Mouse (Mus musculus): ENCODE measurements around the gene Pax5. TPM values are rescaled to one million over a fixed set of nuclear protein-coding genes. Genes with fewer than 3 reads are reported as not detected.
A peak's percentile ranks its signal among the peaks of the same experiment; 100 is the strongest.

The Pax5 gene
- polyA plus RNA-seq, 1 experiment from 2014 or later, result 0.08 TPM

GRCm38 (mm10) chr4:44635618-44636017 lies 74.7 kb downstream of the Pax5 start:
- Histone ChIP-seq H3K36me3 (ENCODE audit: control insufficient read depth, insufficient read depth, low read length) (no peaks in the 10 kb centered on the region), H3K9ac (ENCODE audit: low read depth, low read length) (no peak overlapping the region), H3K9me3 (ENCODE audit: control insufficient read depth, low read length) (no peaks in the 10 kb centered on the region), H3K27me3 (replicated peaks; ENCODE audit: control insufficient read depth, insufficient read depth, low read length) (no peaks in the 10 kb centered on the region), H3K27ac (replicated peaks; ENCODE audit: low read depth, low read length) (no peak overlapping the region), H3K4me3 (ENCODE audit: low read depth, low read length) (no peak overlapping the region), H3K4me2 (ENCODE audit: low read depth, low read length) (no peak overlapping the region), H3K4me1 (ENCODE audit: control insufficient read depth, insufficient read depth, low read length) (no peaks in the 10 kb centered on the region)
- ATAC-seq (ENCODE audit: low read depth) (no peak), DNase-seq (ENCODE audit: low spot score) (no peak)
- 78% methylated on average over 3 of the region's 3 CpGs for WGBS

- Histone ChIP-seq H3K27me3 (replicated peaks; ENCODE audit: control insufficient read depth, insufficient read depth, low read length) (no peaks in the 10 kb centered on the region), H3K9ac (ENCODE audit: low read depth, low read length) (no peak overlapping the region), H3K4me1 (ENCODE audit: control insufficient read depth, insufficient read depth, low read length) (no peaks in the 10 kb centered on the region), H3K4me3 (ENCODE audit: low read depth, low read length) (no peak overlapping the region), H3K9me3 (ENCODE audit: control insufficient read depth, low read length) (no peaks in the 10 kb centered on the region), H3K27ac (replicated peaks; ENCODE audit: low read depth, low read length) (no peak overlapping the region), H3K36me3 (ENCODE audit: control insufficient read depth, insufficient read depth, low read length) (no peaks in the 10 kb centered on the region), H3K4me2 (ENCODE audit: low read depth, low read length) (no peak overlapping the region)
- peak; percentile 89 for ATAC-seq (ENCODE audit: low read depth)
- peak; percentile 82 for DNase-seq (ENCODE audit: low spot score)
- WGBS, result 21% methylated on average over 12 of the region's 12 CpGs
Measured at GRCm38 (mm10) chr4:44633694-44634524, 76.4 kb downstream of the Pax5 start.

- no peak overlapping the region for H3K4me2 ChIP-seq (ENCODE audit: low read depth, low read length)
- 53% methylated on average over 6 of the region's 6 CpGs for WGBS
- no peaks in the 10 kb centered on the region for H3K9me3 ChIP-seq (ENCODE audit: control insufficient read depth, low read length)
- peak; percentile 53 for DNase-seq (ENCODE audit: low spot score)
- H3K36me3 ChIP-seq (ENCODE audit: control insufficient read depth, insufficient read depth, low read length), result no peaks in the 10 kb centered on the region
- H3K4me3 ChIP-seq (ENCODE audit: low read depth, low read length), result no peak overlapping the region
- H3K9ac ChIP-seq (ENCODE audit: low read depth, low read length), result no peak overlapping the region
- ATAC-seq (ENCODE audit: low read depth), result no peak
- no peak overlapping the region for H3K27ac ChIP-seq (replicated peaks; ENCODE audit: low read depth, low read length)
- H3K27me3 ChIP-seq (replicated peaks; ENCODE audit: control insufficient read depth, insufficient read depth, low read length), result no peaks in the 10 kb centered on the region
- H3K4me1 ChIP-seq (ENCODE audit: control insufficient read depth, insufficient read depth, low read length), result no peaks in the 10 kb centered on the region
Measured at GRCm38 (mm10) chr4:44630059-44630458, 80.2 kb downstream of the Pax5 start.

- no peaks in the 10 kb centered on the region for H3K9me3 ChIP-seq (ENCODE audit: control insufficient read depth, low read length)
- no peak overlapping the region for H3K4me2 ChIP-seq (ENCODE audit: low read depth, low read length)
- H3K36me3 ChIP-seq (ENCODE audit: control insufficient read depth, insufficient read depth, low read length), result no peaks in the 10 kb centered on the region
- no peaks in the 10 kb centered on the region for H3K27me3 ChIP-seq (replicated peaks; ENCODE audit: control insufficient read depth, insufficient read depth, low read length)
- DNase-seq (ENCODE audit: low spot score), result no peak
- ATAC-seq (ENCODE audit: low read depth), result no peak
- no peak overlapping the region for H3K4me3 ChIP-seq (ENCODE audit: low read depth, low read length)
- no peaks in the 10 kb centered on the region for H3K4me1 ChIP-seq (ENCODE audit: control insufficient read depth, insufficient read depth, low read length)
- no peak overlapping the region for H3K9ac ChIP-seq (ENCODE audit: low read depth, low read length)
- H3K27ac ChIP-seq (replicated peaks; ENCODE audit: low read depth, low read length), result no peak overlapping the region
Measured at GRCm38 (mm10) chr4:44627890-44628289, 82.4 kb downstream of the Pax5 start.

DNA sequence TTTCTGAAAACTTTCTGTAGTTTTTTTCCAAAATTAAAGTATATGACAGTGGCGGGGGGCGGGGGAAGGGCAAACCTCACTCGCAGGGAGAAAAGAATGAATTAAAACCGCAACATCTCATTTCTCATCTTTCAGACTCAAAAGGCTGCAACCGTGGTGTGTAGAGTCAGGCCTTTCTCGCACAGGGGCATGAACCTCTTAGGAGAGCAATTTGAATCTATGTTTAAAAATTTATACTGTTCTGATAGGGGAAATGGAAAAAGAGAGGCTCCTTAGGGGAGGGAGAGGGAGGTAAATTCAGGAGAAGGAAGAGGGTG lies 85.2 kb downstream of the Pax5 start:
- Histone ChIP-seq H3K4me1 (ENCODE audit: control insufficient read depth, insufficient read depth, low read length) (no peaks in the 10 kb centered on the region), H3K4me3 (ENCODE audit: low read depth, low read length) (no peak overlapping the region), H3K27ac (replicated peaks; ENCODE audit: low read depth, low read length) (no peak overlapping the region), H3K27me3 (replicated peaks; ENCODE audit: control insufficient read depth, insufficient read depth, low read length) (no peaks in the 10 kb centered on the region), H3K9me3 (ENCODE audit: control insufficient read depth, low read length) (no peaks in the 10 kb centered on the region), H3K9ac (ENCODE audit: low read depth, low read length) (no peak overlapping the region), H3K4me2 (ENCODE audit: low read depth, low read length) (no peak overlapping the region), H3K36me3 (ENCODE audit: control insufficient read depth, insufficient read depth, low read length) (no peaks in the 10 kb centered on the region)
- ATAC-seq (ENCODE audit: low read depth) (no peak), DNase-seq (ENCODE audit: low spot score) (no peak)
- WGBS, result 83% methylated on average over 6 of the region's 6 CpGs

GRCm38 (mm10) chr4:44624232-44625107 lies 85.8 kb downstream of the Pax5 start:
- ATAC-seq (ENCODE audit: low read depth) (no peak), DNase-seq (ENCODE audit: low spot score) (no peak)
- Histone ChIP-seq H3K4me2 (ENCODE audit: low read depth, low read length) (no peak overlapping the region), H3K9me3 (ENCODE audit: control insufficient read depth, low read length) (no peaks in the 10 kb centered on the region), H3K27me3 (replicated peaks; ENCODE audit: control insufficient read depth, insufficient read depth, low read length) (no peaks in the 10 kb centered on the region), H3K4me3 (ENCODE audit: low read depth, low read length) (no peak overlapping the region), H3K27ac (replicated peaks; ENCODE audit: low read depth, low read length) (no peak overlapping the region), H3K4me1 (ENCODE audit: control insufficient read depth, insufficient read depth, low read length) (no peaks in the 10 kb centered on the region), H3K36me3 (ENCODE audit: control insufficient read depth, insufficient read depth, low read length) (no peaks in the 10 kb centered on the region), H3K9ac (ENCODE audit: low read depth, low read length) (no peak overlapping the region)
- WGBS, result 80% methylated on average over 12 of the region's 12 CpGs

GRCm38 (mm10) chr4:44623435-44623727 lies 86.9 kb downstream of the Pax5 start:
- Histone ChIP-seq H3K9ac (ENCODE audit: low read depth, low read length) (no peak overlapping the region), H3K9me3 (ENCODE audit: control insufficient read depth, low read length) (no peaks in the 10 kb centered on the region), H3K36me3 (ENCODE audit: control insufficient read depth, insufficient read depth, low read length) (no peaks in the 10 kb centered on the region), H3K27ac (replicated peaks; ENCODE audit: low read depth, low read length) (no peak overlapping the region), H3K27me3 (replicated peaks; ENCODE audit: control insufficient read depth, insufficient read depth, low read length) (no peaks in the 10 kb centered on the region), H3K4me2 (ENCODE audit: low read depth, low read length) (no peak overlapping the region), H3K4me3 (ENCODE audit: low read depth, low read length) (no peak overlapping the region), H3K4me1 (ENCODE audit: control insufficient read depth, insufficient read depth, low read length) (no peaks in the 10 kb centered on the region)
- ATAC-seq (ENCODE audit: low read depth) (no peak), DNase-seq (ENCODE audit: low spot score) (no peak)
- 60% methylated on average over 5 of the region's 5 CpGs for WGBS

DNA sequence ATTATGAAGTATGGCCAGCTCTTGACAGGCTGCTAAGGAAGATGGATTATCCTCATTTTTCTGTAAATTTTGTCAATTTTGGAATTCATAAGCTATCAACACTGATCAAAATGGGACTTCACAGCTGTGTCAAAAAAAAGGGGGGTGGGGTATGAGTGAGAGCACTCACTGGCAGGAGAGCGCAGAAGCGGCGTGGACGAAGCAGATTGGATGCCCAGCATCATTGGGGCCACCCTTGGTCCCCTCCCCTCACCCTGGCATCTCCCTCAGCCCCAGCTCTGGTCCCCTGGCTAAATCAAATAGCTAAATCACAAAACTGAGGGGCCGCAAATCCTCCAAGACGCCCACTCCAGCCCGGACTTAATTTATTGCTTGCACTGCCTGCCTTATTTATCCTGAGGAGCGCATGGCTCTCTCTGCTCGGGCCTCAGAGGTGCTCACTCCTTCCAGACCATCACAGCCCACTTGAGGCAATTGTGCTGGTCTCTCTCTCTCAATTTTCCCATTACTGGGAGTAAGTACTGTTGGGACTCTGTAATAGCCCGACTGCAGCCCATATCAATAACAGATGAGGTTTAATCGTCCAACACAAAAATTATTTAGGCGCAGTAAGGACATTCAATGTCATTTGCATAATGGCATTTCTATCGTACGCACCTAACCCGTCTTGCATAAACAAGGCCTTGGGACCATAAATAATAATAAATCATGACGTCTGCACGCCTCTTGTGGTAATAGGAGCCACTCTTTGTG lies 87.4 kb downstream of the Pax5 start:
- no peak for DNase-seq (ENCODE audit: low spot score)

More for the DNA sequence above, 87.4 kb downstream of the Pax5 start:
- H3K9ac ChIP-seq (ENCODE audit: low read depth, low read length), result no peak overlapping the region
- no peaks in the 10 kb centered on the region for H3K9me3 ChIP-seq (ENCODE audit: control insufficient read depth, low read length)
- no peaks in the 10 kb centered on the region for H3K36me3 ChIP-seq (ENCODE audit: control insufficient read depth, insufficient read depth, low read length)
- H3K4me1 ChIP-seq (ENCODE audit: control insufficient read depth, insufficient read depth, low read length), result no peaks in the 10 kb centered on the region
- H3K4me2 ChIP-seq (ENCODE audit: low read depth, low read length), result no peak overlapping the region
- 73% methylated on average over 17 of the region's 17 CpGs for WGBS
- H3K27ac ChIP-seq (replicated peaks; ENCODE audit: low read depth, low read length), result no peak overlapping the region
- no peaks in the 10 kb centered on the region for H3K27me3 ChIP-seq (replicated peaks; ENCODE audit: control insufficient read depth, insufficient read depth, low read length)
- no peak overlapping the region for H3K4me3 ChIP-seq (ENCODE audit: low read depth, low read length)
- no peak for ATAC-seq (ENCODE audit: low read depth)
